Mouse (Mus musculus): ENCODE data around the gene Hmgcll1. TPM values are rescaled to one million over a fixed set of nuclear protein-coding genes. Genes with fewer than 3 reads are reported as not detected.

Gene Hmgcll1
- total RNA-seq, 1 experiment: 3.8 TPM

DNA sequence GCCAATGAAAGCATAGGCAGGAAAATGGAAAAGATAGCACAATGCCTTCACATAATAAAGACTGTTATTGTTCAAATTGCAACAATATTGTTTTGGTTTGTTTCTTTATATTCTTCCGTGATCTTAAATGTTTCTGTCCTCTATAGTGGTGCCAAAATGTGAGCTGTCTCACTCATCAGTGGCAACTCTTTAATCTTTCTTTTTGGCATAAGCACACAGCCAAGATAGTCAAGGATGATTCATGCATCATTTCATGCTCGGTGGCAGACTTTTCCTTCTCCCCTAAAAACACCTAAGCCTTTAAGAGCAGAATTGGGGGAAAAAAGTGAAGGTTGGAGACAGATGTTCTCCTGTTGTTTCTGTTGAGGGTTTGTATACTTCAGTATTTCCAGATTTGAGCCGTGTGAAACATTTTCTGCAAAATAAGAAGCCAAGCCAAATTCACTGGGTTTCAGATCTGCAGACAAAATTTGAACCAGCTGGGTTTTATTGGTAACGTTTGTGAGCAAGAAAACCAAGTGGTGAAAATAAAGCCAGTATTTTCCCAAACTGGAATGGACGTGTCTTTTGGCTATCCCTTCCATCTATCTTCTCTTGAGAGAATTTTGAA is 158.1 kb downstream of the Hmgcll1 start:
- no peaks in the 10 kb centered on the region for H3K4me1 ChIP-seq (ENCODE audit: control insufficient read depth in 2 of 2, insufficient read depth in 2 of 2, low read length in 2 of 2, poor library complexity in 1 of 2)
- no peak overlapping the region for H3K9ac ChIP-seq (ENCODE audit: insufficient read depth, low read depth, low read length, poor library complexity, severe bottlenecking)
- no peak overlapping the region for H3K27ac ChIP-seq (ENCODE audit: insufficient read depth, low read depth, low read length, poor library complexity, severe bottlenecking)
- DNase-seq (ENCODE audit: low read depth, low spot score): no peak
- H3K36me3 ChIP-seq (ENCODE audit: control insufficient read depth, insufficient read depth, low read length, poor library complexity, severe bottlenecking): no peaks in the 10 kb centered on the region
- no peak overlapping the region for H3K4me3 ChIP-seq (ENCODE audit: insufficient read depth in 1 of 2, low read depth in 1 of 2, low read length in 2 of 2, poor library complexity in 1 of 2, severe bottlenecking in 1 of 2)
- TF ChIP-seq MAFK (IDR thresholded peaks at IDR 0.05; ENCODE audit: insufficient read depth, low read depth, low read length) (no peak), CHD2 (IDR thresholded peaks at IDR 0.05; ENCODE audit: low read depth, low read length) (no peak), ZNF384 (IDR thresholded peaks at IDR 0.05; ENCODE audit: low read depth, low read length) (no peak), HCFC1 (IDR thresholded peaks at IDR 0.05; ENCODE audit: borderline replicate concordance, insufficient read depth, low read length) (no peak), ZC3H11A (IDR thresholded peaks at IDR 0.05; ENCODE audit: borderline replicate concordance, low read depth, low read length) (no peak)
- in situ Hi-C loops (cut with MboI; ENCODE audit: low sequenced_read_pairs in 2 of 2, unreplicated experiment in 2 of 2): no loop called here
- H3K9me3 ChIP-seq (ENCODE audit: control insufficient read depth, insufficient read depth, low read depth, low read length): no peaks in the 10 kb centered on the region

DNA sequence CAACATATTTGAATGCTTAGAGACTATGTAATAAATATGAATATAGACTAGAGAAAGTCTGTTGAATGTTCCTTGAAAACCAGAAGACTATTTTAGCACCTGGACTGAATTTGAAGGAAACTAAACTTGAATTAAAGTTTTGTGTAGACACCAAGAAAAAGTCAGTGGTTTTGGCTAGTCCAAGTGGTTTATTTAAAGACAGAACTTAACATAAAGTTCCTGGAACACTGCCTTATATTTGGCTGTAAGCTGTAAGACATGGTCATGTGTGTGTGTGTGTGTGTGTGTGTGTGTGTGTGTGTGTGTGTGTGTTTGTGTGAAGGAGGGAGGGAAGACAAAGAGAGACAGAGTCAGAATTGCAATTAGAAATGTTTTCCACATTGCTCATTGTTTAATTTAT is 164.6 kb downstream of the Hmgcll1 start:
- in situ Hi-C loops (cut with MboI; ENCODE audit: low sequenced_read_pairs in 2 of 2, unreplicated experiment in 2 of 2): no loop called here
- DNase-seq (ENCODE audit: low read depth, low spot score): no peak
- Histone ChIP-seq H3K9ac (ENCODE audit: insufficient read depth, low read depth, low read length, poor library complexity, severe bottlenecking) (no peak overlapping the region), H3K4me1 (ENCODE audit: control insufficient read depth in 2 of 2, insufficient read depth in 2 of 2, low read length in 2 of 2, poor library complexity in 1 of 2) (no peaks in the 10 kb centered on the region), H3K36me3 (ENCODE audit: control insufficient read depth, insufficient read depth, low read length, poor library complexity, severe bottlenecking) (no peaks in the 10 kb centered on the region), H3K27ac (ENCODE audit: insufficient read depth, low read depth, low read length, poor library complexity, severe bottlenecking) (no peak overlapping the region), H3K4me3 (ENCODE audit: insufficient read depth in 1 of 2, low read depth in 1 of 2, low read length in 2 of 2, poor library complexity in 1 of 2, severe bottlenecking in 1 of 2) (no peak overlapping the region), H3K9me3 (ENCODE audit: control insufficient read depth, insufficient read depth, low read depth, low read length) (no peaks in the 10 kb centered on the region)
- TF ChIP-seq MAFK (IDR thresholded peaks at IDR 0.05; ENCODE audit: insufficient read depth, low read depth, low read length): no peak
- no peak for TF ChIP-seq ZNF384 (IDR thresholded peaks at IDR 0.05; ENCODE audit: low read depth, low read length)
- TF ChIP-seq CHD2 (IDR thresholded peaks at IDR 0.05; ENCODE audit: low read depth, low read length): no peak
- TF ChIP-seq ZC3H11A (IDR thresholded peaks at IDR 0.05; ENCODE audit: borderline replicate concordance, low read depth, low read length): no peak
- no peak for TF ChIP-seq HCFC1 (IDR thresholded peaks at IDR 0.05; ENCODE audit: borderline replicate concordance, insufficient read depth, low read length)

Other genes with a start within 250 kb of the Hmgcll1 start
- gene Bmp5, start 239.5 kb upstream of the Hmgcll1 start, total RNA-seq (2012; rRNA removed): 0.13 TPM in 1 of 2 replicates, not detected in the other
- gene Gfral, start 198.8 kb downstream of the Hmgcll1 start, total RNA-seq (2012; rRNA removed): not detected in 2 replicates

Data from ES-E14 (cell line).